Comparison of ENCODE assay signal across 22 mouse cellular contexts in the genomic region with DNA sequence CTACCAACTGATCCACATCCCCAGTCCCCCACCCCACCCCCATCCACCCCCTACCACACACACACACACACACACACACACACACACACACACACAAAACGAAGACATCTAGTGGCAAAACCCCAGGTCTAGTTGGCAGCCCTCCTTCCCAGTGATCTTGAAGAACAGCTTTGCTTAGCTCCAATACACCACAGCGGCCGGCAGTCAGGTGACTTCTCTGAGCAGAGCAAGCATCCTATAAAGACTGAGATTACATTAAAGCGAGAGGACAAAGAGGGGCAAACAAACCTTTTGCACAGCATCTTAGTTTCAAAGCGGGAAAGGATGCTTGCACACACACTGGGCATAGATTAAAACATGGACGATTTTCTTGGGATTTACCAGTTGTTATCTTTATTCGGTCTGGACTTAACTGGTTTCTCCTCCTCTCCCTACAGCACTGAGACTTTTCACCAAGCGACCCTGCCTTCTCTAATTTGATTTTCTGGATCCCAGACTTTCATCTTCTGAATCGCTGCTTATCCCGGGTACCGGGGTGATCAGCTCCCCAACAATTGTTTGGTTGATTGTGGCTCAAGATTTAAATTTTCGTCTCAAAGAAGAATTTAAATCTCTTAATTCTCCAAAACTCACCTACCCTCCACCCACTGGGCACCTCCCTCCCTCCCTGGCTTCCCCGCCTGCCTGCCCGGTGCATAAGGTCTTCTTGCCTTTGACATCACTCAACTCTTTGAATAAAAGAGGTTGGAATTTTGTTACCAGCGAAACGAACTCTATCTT.
DNase-seq lines count a peak whose midpoint lies in the region; ATAC-seq lines count a peak whose summit lies in the region.
"Had no signal": no experiment of that assay in that cellular context is flagged by ENCODE, and none has a peak within 500 bp of the region (broad histone marks: within the 10 kb centered on the region; RNA-seq: fewer than 3 reads in every experiment).

No protein-coding gene starts in this region.

- H3K4me1 ChIP-seq in embryonic facial prominence, embryonic 10.5 days: peaks cover 42% of the 10 kb centered on the region
- peaks cover 56% of the 10 kb centered on the region for H3K4me1 ChIP-seq in forebrain, embryonic 10.5 days
- H3K4me1 ChIP-seq in hindbrain, embryonic 11.5 days (replicated peaks; ENCODE audit: control insufficient read depth, insufficient read depth, low read length): peaks cover 12% of the 10 kb centered on the region
- H3K4me1 ChIP-seq in midbrain, embryonic 12.5 days: peaks cover 45% of the 10 kb centered on the region
- H3K4me1 ChIP-seq: stomach, embryonic 15.5 days had no signal

- 0 out of 2 replicates have a peak overlapping the region, but pooled peaks have one; percentile 24 for H3K4me2 ChIP-seq in hindbrain, embryonic 11.5 days (replicated peaks; ENCODE audit: low read depth, low read length)
- H3K4me2 ChIP-seq in midbrain, embryonic 12.5 days (replicated peaks): peak overlapping the region; percentile 41
- H3K4me2 ChIP-seq: liver, embryonic 12.5 days; lung, embryonic 14.5 days; stomach, embryonic 15.5 days had no signal

- no peaks in the 10 kb centered on the region for H3K9me3 ChIP-seq in embryonic facial prominence, embryonic 10.5 days
- no peaks in the 10 kb centered on the region for H3K9me3 ChIP-seq in forebrain, embryonic 10.5 days
- no peaks in the 10 kb centered on the region for H3K9me3 ChIP-seq in hindbrain, embryonic 11.5 days (ENCODE audit: control insufficient read depth, low read length)
- H3K9me3 ChIP-seq in midbrain, embryonic 12.5 days: no peaks in the 10 kb centered on the region
- H3K9me3 ChIP-seq: heart, embryonic 10.5 days; liver, embryonic 12.5 days; neural tube, embryonic 15.5 days; stomach, embryonic 15.5 days had no signal

- H3K4me3 ChIP-seq in embryonic facial prominence, embryonic 10.5 days: peak overlapping the region; percentile 39; the same call in 1 of the 2 replicates
- H3K4me3 ChIP-seq in forebrain, embryonic 10.5 days: peak overlapping the region; percentile 32; the same call in 1 of the 2 replicates
- no peak overlapping the region for H3K4me3 ChIP-seq in hindbrain, embryonic 11.5 days (ENCODE audit: low read depth, low read length)
- no peak overlapping the region for H3K4me3 ChIP-seq in midbrain, embryonic 12.5 days
- H3K4me3 ChIP-seq: erythroblast, embryonic 14.5 days; liver, embryonic 12.5 days; neural tube, embryonic 15.5 days; stomach, embryonic 15.5 days had no signal

- H3K9ac ChIP-seq in hindbrain, embryonic 11.5 days (ENCODE audit: low read depth, low read length): no peak overlapping the region
- H3K9ac ChIP-seq in midbrain, embryonic 12.5 days (replicated peaks): no peak overlapping the region
- H3K9ac ChIP-seq: liver, embryonic 12.5 days; lung, embryonic 14.5 days; neural tube, embryonic 15.5 days; stomach, embryonic 15.5 days had no signal

- 34% methylated on average over 16 of the region's 16 CpGs for WGBS in embryonic facial prominence, embryonic 10.5 days
- 16% methylated on average over 16 of the region's 16 CpGs for WGBS in forebrain, embryonic 10.5 days
- WGBS in hindbrain, embryonic 11.5 days: 49% methylated on average over 16 of the region's 16 CpGs
- 10% methylated on average over 16 of the region's 16 CpGs for WGBS in midbrain, embryonic 12.5 days

- no peak for ATAC-seq in hindbrain, embryonic 11.5 days (ENCODE audit: low FRiP score)
- peak; percentile 27 for ATAC-seq in midbrain, embryonic 12.5 days (ENCODE audit: low FRiP score, low read depth)
- ATAC-seq in monocyte, adult 5-6 weeks (replicated peaks; ENCODE audit: insufficient number of reproducible peaks, low FRiP score, low TSS enrichment, poor library complexity, severe bottlenecking): no peak
- ATAC-seq: inflammation-experienced regulatory T-cells, adult 6 months; liver, embryonic 12.5 days had no signal

- H3K36me3 ChIP-seq in embryonic facial prominence, embryonic 10.5 days (replicated peaks): no peaks in the 10 kb centered on the region
- H3K36me3 ChIP-seq in forebrain, embryonic 10.5 days (replicated peaks): no peaks in the 10 kb centered on the region
- no peaks in the 10 kb centered on the region for H3K36me3 ChIP-seq in hindbrain, embryonic 11.5 days (ENCODE audit: control insufficient read depth, insufficient read depth, low read length)
- H3K36me3 ChIP-seq in midbrain, embryonic 12.5 days: no peaks in the 10 kb centered on the region
- H3K36me3 ChIP-seq: heart, embryonic 10.5 days; liver, embryonic 12.5 days; neural tube, embryonic 15.5 days; stomach, embryonic 15.5 days had no signal

- DNase-seq in embryonic facial prominence, embryonic 10.5 days (ENCODE audit: low spot score): no peak
- peak; percentile 39 for DNase-seq in forebrain, embryonic 10.5 days (ENCODE audit: extremely low spot score, low spot score)
- DNase-seq in hindbrain, embryonic 11.5 days (ENCODE audit: low spot score): peak; percentile 29
- DNase-seq in spleen, postnatal 10 days (ENCODE audit: low spot score in 2 of 2): no peak
- no peak for DNase-seq in right cerebral cortex, adult 18-20 months
- DNase-seq: adrenal gland, postnatal 36 days; cerebellum, adult 9-10 months; gastrocnemius, postnatal 36 days; heart, postnatal 10 days; kidney, adult 8-10 months; kidney, postnatal 25 days; lung, embryonic 14.5 days; lung, postnatal 4 days; spleen, adult 18-20 months had no signal

- H3K27ac ChIP-seq in embryonic facial prominence, embryonic 10.5 days (replicated peaks): no peak overlapping the region; the same call in 1 of the 2 replicates
- H3K27ac ChIP-seq in forebrain, embryonic 10.5 days: peak overlapping the region; percentile 56
- H3K27ac ChIP-seq in hindbrain, embryonic 11.5 days (ENCODE audit: low read depth, low read length): no peak overlapping the region
- H3K27ac ChIP-seq in midbrain, embryonic 12.5 days (replicated peaks): peak overlapping the region; percentile 63
- H3K27ac ChIP-seq: heart, embryonic 10.5 days; liver, embryonic 12.5 days; neural tube, embryonic 15.5 days; stomach, embryonic 15.5 days had no signal

- peaks cover 100% of the 10 kb centered on the region for H3K27me3 ChIP-seq in embryonic facial prominence, embryonic 10.5 days (replicated peaks; ENCODE audit: low read depth, poor library complexity, severe bottlenecking)
- peaks cover 100% of the 10 kb centered on the region for H3K27me3 ChIP-seq in forebrain, embryonic 10.5 days (ENCODE audit: poor library complexity, severe bottlenecking)
- H3K27me3 ChIP-seq in hindbrain, embryonic 11.5 days (ENCODE audit: control insufficient read depth, insufficient read depth, low read length): peaks cover 14% of the 10 kb centered on the region
- H3K27me3 ChIP-seq in midbrain, embryonic 12.5 days: peaks cover 84% of the 10 kb centered on the region
- H3K27me3 ChIP-seq: stomach, embryonic 15.5 days had no signal

Comparison
In these comparisons a context has a peak if more than half of its experiments do, and no peak if none do; other contexts are left out.
1. DNase-seq: peak in forebrain, embryonic 10.5 days (single experiment) and hindbrain, embryonic 11.5 days (single experiment); none in embryonic facial prominence, embryonic 10.5 days (single experiment), spleen, postnatal 10 days (0 of 2) and right cerebral cortex, adult 18-20 months (single experiment).
2. H3K27ac ChIP-seq: peak in forebrain, embryonic 10.5 days (single experiment) and midbrain, embryonic 12.5 days (single experiment); none in embryonic facial prominence, embryonic 10.5 days (single experiment) and hindbrain, embryonic 11.5 days (single experiment).
3. H3K4me3 ChIP-seq: peak in embryonic facial prominence, embryonic 10.5 days (single experiment) and forebrain, embryonic 10.5 days (single experiment); none in hindbrain, embryonic 11.5 days (single experiment) and midbrain, embryonic 12.5 days (single experiment).